Mouse (Mus musculus) megakaryocyte, embryonic 14.5 days (primary cell): ENCODE results near the gene Timm29. TPM values are rescaled to one million over a fixed set of nuclear protein-coding genes. Genes with fewer than 3 reads are reported as not detected.

ENCODE experiments used
- H3K27me3 ChIP-seq: replicated peaks from 2 replicates; pipeline ENCODE3; 2012; ENCODE audit warnings: inconsistent platforms
- H3K36me3 ChIP-seq: replicated peaks from 2 replicates; pipeline ENCODE3; 2012; ENCODE audit warnings: low read length, inconsistent platforms, mixed read lengths
- H3K4me1 ChIP-seq: 2 replicates; pipeline ENCODE4 v1.6.1; 2012; ENCODE audit warnings: inconsistent platforms
- H3K4me3 ChIP-seq: replicated peaks from 2 replicates; pipeline ENCODE3; 2012; ENCODE audit warnings: moderate library complexity, mild to moderate bottlenecking, inconsistent platforms
- H3K9me3 ChIP-seq: 2 replicates; pipeline ENCODE4 v1.6.1; 2012; ENCODE audit warnings: inconsistent platforms
- FLI1 ChIP-seq: IDR thresholded peaks from 2 replicates; pipeline ENCODE4 v1.6.1; 2012; ENCODE audit warnings: low read length, inconsistent platforms, mixed read lengths
- GATA1 ChIP-seq: IDR thresholded peaks from 3 replicates; pipeline ENCODE4 v1.6.1; 2012; ENCODE audit warnings: mixed read lengths, low read length, inconsistent platforms, borderline replicate concordance
- polyA plus RNA-seq: library from polyadenylated mRNA; stranded (reverse); fragments of >175 nt; gene quantifications from 2 replicates; pipeline ENCODE4 v1.2.3, GENCODE M21; 2012; ENCODE audit warnings: low replicate concordance; ENCODE audit not compliant: insufficient read depth

Gene Timm29
- polyA plus RNA-seq, 1 experiment: 4.0 TPM

DNA sequence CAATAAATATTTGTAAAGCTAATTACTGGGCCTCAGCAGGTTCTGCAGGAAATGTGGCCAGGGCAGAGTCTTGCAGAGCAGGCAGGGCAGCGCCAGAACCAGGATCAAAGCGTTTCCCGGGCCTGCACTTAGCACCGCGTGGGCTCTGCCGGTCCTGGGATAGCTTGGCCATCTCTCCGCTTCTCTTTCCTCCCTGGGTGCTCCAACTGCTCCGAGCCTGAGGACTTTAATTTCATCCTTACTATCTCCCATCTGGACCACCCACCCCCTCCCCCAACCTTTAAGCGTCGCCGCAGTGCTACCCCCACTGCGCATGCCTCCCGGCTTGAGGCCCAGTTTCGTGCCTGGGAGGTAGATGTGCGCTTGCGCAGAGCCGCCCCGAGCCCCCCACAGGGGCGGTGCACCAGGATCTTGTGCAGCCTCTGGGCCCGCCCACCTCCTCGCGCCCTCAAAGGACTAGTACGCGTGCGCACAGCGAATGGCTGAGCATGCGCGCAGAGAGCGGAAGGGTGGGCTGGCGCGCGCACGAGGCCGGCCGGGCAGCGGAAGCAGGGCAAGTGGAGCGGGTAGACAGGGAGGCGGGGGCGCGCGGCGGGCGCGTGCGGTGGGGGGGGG lies 23.2 kb downstream of the Timm29 start, which contains the start of gene Smarca4:
Gene Smarca4 (plus strand): TSS at position 553 of the 615 bp plus-strand sequence.
- Histone ChIP-seq H3K36me3 (peaks cover 7% of the 10 kb centered on the region), H3K4me1 (peaks cover 51% of the 10 kb centered on the region), H3K4me3 (peak within 1 kb of the TSS; percentile 93), H3K27me3 (no peaks in the 10 kb centered on the region), H3K9me3 (no peaks in the 10 kb centered on the region)
- TF ChIP-seq FLI1 (no peak), GATA1 (no peak)

DNA sequence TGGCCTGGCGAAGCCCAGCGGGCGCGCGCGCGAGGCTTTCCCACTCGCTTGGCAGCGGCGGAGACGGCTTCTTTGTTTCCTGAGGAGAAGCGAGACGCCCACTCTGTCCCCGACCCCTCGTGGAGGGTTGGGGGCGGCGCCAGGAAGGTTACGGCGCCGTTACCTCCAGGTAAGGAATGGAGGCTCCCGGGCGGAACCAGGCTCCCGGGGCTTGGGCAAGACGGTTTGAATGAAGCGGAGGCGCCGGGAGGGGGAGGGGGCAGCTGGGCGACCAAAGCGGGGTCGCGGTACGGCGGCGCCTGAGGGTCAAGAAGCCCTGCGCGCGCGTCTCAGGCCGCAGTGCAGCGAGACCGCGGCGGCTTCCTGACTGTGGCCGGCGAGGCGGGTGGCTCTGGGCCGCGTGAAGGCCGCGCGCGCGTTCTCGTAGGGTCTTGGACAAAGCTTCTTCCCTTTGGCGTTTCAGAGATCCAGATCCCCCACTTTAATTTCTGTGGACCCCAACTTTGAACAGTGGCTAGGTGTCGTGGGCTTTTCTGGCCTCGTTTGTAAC lies 23.8 kb downstream of the Timm29 start:
- no peak for TF ChIP-seq GATA1
- TF ChIP-seq FLI1: no peak
- peak overlapping the region; percentile 93 for H3K4me3 ChIP-seq
- peaks cover 56% of the 10 kb centered on the region for H3K4me1 ChIP-seq
- H3K27me3 ChIP-seq: no peaks in the 10 kb centered on the region
- no peaks in the 10 kb centered on the region for H3K9me3 ChIP-seq
- H3K36me3 ChIP-seq: peaks cover 7% of the 10 kb centered on the region

DNA sequence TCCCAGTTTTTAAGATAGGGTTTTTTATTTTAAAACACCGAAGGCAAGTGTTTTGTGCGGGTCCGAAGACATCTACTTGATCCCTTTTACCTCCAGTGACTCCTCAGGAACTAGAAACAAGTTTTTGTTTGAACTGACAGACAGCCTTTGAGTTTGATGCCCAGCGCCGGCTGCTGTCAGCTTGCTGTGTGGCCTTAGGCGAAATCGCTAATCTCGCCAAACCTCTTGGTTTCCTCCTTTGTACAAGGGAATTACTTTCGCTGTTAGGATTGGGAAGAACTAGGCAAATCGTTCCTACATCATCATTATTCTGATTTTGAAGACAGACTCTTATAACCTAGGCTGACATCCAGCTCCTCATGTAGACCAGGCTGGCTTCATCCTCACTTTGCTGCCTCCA lies 24.5 kb downstream of the Timm29 start:
- TF ChIP-seq GATA1 (no peak), FLI1 (no peak)
- Histone ChIP-seq H3K9me3 (no peaks in the 10 kb centered on the region), H3K4me1 (peaks cover 58% of the 10 kb centered on the region), H3K27me3 (no peaks in the 10 kb centered on the region), H3K36me3 (peaks cover 8% of the 10 kb centered on the region), H3K4me3 (peak overlapping the region; percentile 93)

DNA sequence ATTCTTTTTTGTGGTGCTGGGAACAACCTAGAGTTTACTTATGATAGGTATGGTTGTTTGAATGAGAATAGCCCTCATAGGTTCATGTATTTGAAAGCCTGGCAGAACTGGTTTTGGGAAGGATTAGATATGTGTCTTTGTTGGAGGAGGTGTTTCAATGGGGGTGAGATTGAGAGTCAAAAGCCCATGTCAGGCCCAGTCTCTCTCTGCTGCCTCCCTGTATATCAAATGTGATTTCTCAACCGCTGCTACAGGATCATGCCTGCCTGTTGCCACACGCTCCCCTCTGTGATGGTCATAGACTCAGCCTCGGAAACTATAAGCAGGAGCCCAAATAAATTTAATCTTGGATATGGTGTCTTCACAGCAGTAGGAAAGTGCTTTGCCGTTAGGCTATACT lies 27.7 kb downstream of the Timm29 start:
- Histone ChIP-seq H3K27me3 (no peaks in the 10 kb centered on the region), H3K4me3 (no peak overlapping the region), H3K36me3 (peaks cover 17% of the 10 kb centered on the region), H3K4me1 (peaks cover 45% of the 10 kb centered on the region), H3K9me3 (no peaks in the 10 kb centered on the region)
- TF ChIP-seq FLI1 (no peak), GATA1 (no peak)

DNA sequence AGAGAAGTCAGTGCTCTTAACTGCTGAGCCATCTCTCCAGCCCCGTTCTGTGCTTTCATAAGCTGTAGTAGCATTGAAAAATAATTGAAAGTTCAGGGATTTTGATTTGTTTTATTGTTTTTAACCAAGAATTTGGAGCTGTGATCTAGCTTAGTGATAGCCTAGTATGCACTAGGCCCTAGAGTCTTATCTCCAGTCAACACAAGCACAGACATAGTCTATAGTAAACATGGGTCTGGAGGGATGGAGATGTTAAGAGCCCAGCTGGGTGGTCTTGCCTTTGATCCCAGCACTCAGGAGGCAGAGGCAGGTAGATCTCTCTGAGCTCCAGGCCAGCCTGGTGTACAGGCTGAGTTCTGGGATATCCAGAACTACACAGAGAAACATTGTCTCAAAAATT lies 30.2 kb downstream of the Timm29 start:
- no peak overlapping the region for H3K4me3 ChIP-seq
- H3K27me3 ChIP-seq: no peaks in the 10 kb centered on the region
- peaks cover 45% of the 10 kb centered on the region for H3K4me1 ChIP-seq
- no peaks in the 10 kb centered on the region for H3K9me3 ChIP-seq
- TF ChIP-seq GATA1: no peak
- no peak for TF ChIP-seq FLI1
- peaks cover 27% of the 10 kb centered on the region for H3K36me3 ChIP-seq

DNA sequence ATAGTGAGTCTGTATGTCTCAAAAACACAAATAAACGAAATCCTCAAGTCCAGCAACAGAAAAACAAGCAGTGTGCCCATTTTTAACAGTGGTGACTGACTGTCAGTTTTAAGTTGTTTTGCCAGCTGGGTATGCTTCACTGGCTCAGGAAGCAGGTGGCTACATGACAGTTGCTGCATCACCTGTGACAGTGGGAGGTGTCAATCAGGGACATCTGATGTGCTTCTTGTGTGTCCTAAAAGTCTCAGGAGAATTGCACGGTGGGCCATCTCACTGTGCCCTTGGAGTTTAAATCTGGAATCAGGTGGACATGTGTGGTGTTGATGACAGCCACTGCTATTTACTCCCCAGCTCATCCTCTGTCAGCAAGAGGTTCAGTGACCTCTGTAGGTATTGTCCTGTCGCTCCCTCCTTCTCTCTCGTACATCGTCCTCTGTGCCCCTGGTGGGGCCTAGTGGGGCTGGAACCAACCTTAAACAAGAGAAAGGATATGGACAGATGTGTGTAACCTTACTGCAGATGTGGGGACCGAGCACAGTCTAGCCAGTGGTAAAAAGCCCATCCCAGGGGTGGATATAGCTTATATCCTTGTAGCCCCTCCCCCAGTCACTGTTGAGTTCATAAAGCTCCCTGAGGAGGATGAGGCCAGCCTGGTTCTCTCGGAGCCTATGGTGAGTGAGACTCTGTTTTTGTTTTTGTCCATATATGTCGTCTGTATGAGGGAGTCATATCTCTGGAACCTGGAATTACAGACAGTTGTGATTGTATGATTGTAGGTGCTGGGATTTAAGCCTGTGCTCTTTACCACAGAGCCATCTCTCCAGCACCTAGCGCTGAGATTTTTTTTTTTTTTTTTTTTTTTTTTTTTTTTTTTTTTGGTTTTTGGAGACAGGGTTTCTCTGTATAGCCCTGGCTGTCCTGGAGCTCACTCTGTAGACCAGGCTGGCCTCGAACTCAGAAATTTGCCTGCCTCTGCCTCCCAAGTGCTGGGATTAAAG lies 33.1 kb downstream of the Timm29 start:
- H3K36me3 ChIP-seq: peaks cover 23% of the 10 kb centered on the region
- no peaks in the 10 kb centered on the region for H3K27me3 ChIP-seq
- peaks cover 26% of the 10 kb centered on the region for H3K4me1 ChIP-seq
- H3K4me3 ChIP-seq: no peak overlapping the region
- TF ChIP-seq GATA1: no peak
- no peak for TF ChIP-seq FLI1
- no peaks in the 10 kb centered on the region for H3K9me3 ChIP-seq

DNA sequence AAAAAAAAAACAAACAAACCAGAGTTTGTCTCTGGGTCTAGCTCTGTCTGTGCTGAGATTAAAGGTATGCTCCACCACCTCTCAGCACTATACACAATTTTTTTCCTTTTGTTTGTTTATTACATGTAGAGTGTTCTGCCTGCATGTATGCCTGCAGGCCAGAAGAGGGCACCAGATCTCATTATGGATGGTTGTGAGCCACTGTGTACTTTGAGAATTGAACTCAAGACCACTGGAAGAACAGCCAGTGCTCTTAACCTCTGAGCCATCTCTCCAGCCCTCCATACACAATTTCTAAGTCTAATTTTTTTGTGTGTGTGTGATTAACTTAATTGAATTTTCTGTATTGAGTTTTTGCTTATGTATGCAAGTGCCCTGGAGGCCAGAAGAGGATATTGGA lies 34.0 kb downstream of the Timm29 start:
- TF ChIP-seq FLI1 (no peak), GATA1 (no peak)
- H3K36me3 ChIP-seq: peaks cover 28% of the 10 kb centered on the region

DNA sequence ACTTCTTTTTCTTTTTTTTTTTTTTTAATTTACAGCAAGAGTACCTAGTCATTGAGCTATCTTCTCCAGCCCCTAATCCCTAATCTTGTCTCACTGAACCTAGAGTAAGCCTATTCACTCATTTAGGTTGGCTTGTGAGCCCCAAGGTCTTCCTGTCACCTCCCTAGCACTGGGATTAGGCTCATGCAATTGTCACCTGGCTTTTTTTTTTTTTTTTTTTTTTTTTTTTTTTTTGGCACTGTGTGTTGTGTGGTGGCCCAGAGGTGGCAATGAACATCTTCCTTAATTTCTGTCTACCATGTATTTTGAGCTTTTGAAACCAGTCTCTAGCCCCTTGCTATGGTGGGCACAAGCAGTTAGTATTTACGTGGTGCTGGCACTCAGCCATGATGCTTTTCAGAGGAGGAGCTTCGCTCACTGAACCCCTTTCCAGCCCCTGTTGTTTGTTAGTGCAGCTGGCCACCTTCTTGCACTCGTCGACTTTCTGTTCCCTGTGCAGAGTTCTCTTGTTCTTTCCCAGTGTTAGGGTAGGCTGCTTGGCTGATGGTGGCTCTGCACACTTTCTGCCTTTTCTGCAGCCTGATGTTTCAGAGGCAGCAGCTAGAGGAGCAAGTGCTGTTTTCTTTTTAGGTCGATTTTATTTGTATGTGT lies 34.7 kb downstream of the Timm29 start:
- Histone ChIP-seq H3K4me1 (peaks cover 23% of the 10 kb centered on the region), H3K4me3 (no peak overlapping the region), H3K27me3 (no peaks in the 10 kb centered on the region), H3K9me3 (no peaks in the 10 kb centered on the region), H3K36me3 (peaks cover 29% of the 10 kb centered on the region)
- TF ChIP-seq FLI1: no peak

More for the DNA sequence above, 34.0 kb downstream of the Timm29 start:
- H3K9me3 ChIP-seq: no peaks in the 10 kb centered on the region
- H3K27me3 ChIP-seq: no peaks in the 10 kb centered on the region
- no peak overlapping the region for H3K4me3 ChIP-seq
- H3K4me1 ChIP-seq: peaks cover 19% of the 10 kb centered on the region

DNA sequence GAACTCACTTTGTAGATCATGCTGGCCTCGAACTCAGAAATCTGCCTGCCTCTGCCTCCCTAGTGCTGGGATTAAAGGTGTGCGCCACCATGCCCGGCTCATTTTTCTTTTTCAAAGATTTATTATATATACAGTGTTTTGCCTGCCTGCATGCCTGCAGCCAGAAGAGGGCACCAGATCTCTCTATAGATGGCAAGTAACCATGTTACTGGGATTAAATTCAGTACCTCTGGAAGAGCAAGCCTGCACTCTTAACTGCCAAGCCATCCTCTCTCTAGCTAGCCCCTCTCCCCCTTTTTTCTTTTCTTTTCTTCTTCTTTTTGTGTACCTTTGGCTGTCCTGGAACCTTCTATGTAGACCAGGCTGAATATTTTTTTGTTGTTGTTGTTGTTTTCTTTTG lies 38.2 kb downstream of the Timm29 start:
- peaks cover 51% of the 10 kb centered on the region for H3K36me3 ChIP-seq
- no peak for TF ChIP-seq GATA1
- no peak for TF ChIP-seq FLI1

DNA sequence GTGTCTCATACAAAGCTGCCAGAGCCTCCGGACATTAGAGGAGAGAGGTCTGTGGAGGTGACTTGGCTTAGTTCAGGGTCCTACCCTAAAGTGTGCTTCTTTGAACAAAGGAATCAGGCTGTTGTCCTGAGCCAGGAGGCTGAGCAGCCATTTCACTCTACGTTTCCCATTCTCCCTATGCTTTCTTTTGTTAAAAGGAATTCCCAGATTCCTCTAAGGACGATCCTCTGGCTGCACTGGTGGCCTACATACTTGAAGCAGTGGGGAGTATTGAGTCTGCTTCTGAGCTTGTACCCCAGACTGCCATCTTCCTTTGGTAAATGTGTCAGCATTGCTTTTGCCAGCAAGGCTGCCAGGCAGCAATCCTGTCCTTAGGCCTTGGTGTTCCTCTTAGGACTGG lies 40.6 kb downstream of the Timm29 start:
- peaks cover 68% of the 10 kb centered on the region for H3K36me3 ChIP-seq
- no peaks in the 10 kb centered on the region for H3K9me3 ChIP-seq
- no peak overlapping the region for H3K4me3 ChIP-seq
- no peaks in the 10 kb centered on the region for H3K27me3 ChIP-seq
- peaks cover 27% of the 10 kb centered on the region for H3K4me1 ChIP-seq
- TF ChIP-seq GATA1 (no peak), FLI1 (no peak)

More for the DNA sequence above, 38.2 kb downstream of the Timm29 start:
- Histone ChIP-seq H3K9me3 (no peaks in the 10 kb centered on the region), H3K27me3 (no peaks in the 10 kb centered on the region), H3K4me1 (peaks cover 33% of the 10 kb centered on the region), H3K4me3 (no peak overlapping the region)
